Mouse (Mus musculus): Measurements from ENCODE around the gene C1qtnf2.

The C1qtnf2 gene

DNA sequence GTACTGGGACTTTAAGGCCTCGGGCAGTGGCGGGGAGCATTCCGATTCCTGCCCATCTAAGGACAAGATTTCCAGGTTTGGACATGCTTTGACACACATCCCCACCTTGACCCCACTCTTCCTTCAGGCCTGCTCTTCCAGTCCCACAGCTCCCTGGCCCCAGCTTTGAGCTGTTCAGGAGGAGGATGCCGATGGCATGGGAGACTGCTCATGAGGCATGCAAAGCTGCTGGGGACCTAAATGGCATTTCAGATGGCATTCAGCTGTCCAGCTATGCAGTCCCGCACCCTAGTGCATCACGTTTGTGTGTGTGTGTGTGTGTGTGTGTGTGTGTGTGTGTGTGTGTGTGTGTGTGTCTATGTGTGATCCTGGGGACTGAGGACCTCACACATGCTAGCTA, 63.0 kb downstream of the C1qtnf2 start:
- no peak for DNase-seq (ENCODE audit: low read depth, low spot score)

DNA sequence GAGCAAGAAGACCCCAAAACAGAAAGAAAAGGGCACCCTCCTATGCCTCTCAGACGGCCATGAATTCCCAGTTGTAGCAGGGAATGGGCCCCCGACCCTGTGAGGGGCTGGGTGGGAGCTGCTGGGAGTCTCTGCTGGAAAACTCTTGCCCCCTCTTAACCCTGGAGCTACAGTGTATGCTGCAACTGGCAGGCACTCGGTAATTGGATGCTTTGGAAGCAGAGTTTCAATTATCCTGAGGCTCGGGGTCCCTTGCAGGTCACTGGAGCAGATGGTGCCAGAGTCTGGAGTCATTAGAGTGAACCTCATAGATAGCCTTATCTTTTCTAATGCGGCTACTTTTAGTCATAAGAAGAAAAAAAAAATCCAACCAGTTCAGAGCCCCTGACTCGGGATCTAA, 65.8 kb downstream of the C1qtnf2 start:
- DNase-seq (ENCODE audit: low read depth, low spot score) = no peak
